Mouse (Mus musculus): ENCODE measurements at regions not wholly inside any gene's neighbourhood (a gene's known extent, or its start where the extent isn't known, plus 50 kb on each side); places are given as distances from the start of the nearest gene placed in this dataset.
A peak's percentile ranks its signal among the peaks of the same experiment; 100 is the strongest.

GRCm38 (mm10) chr5:18916688-18917285 is 310.0 kb upstream of the Magi2 start:
- Histone ChIP-seq H3K27ac (no peak overlapping the region), H3K36me3 (ENCODE audit: poor library complexity, severe bottlenecking) (no peaks in the 10 kb centered on the region), H3K27me3 (no peaks in the 10 kb centered on the region), H3K4me1 (no peaks in the 10 kb centered on the region), H3K9me3 (replicated peaks) (no peaks in the 10 kb centered on the region), H3K9ac (no peak overlapping the region), H3K4me3 (no peak overlapping the region), H3K4me2 (no peak overlapping the region)
- WGBS: 46% methylated on average over 7 of the region's 7 CpGs
- peak; percentile 86 for ATAC-seq

- Histone ChIP-seq H3K4me1 (no peaks in the 10 kb centered on the region), H3K9ac (no peak overlapping the region), H3K4me3 (no peak overlapping the region), H3K27me3 (no peaks in the 10 kb centered on the region), H3K4me2 (no peak overlapping the region), H3K9me3 (replicated peaks) (no peaks in the 10 kb centered on the region), H3K27ac (no peak overlapping the region), H3K36me3 (ENCODE audit: poor library complexity, severe bottlenecking) (no peaks in the 10 kb centered on the region)
- WGBS: 82% methylated on average over 4 of the region's 4 CpGs
- no peak for ATAC-seq
These were observed 272.9 kb upstream of the Magi2 start for GRCm38 (mm10) chr5:18953875-18954474.

All from forebrain, embryonic 13.5 days (tissue).